Mouse (Mus musculus): ENCODE data around the gene Aldh4a1.

The Aldh4a1 gene

GRCm38 (mm10) chr4:139589351-139590027 is 33.2 kb upstream of the Aldh4a1 start:
- no peak for DNase-seq (ENCODE audit: low spot score in 2 of 2)

DNA sequence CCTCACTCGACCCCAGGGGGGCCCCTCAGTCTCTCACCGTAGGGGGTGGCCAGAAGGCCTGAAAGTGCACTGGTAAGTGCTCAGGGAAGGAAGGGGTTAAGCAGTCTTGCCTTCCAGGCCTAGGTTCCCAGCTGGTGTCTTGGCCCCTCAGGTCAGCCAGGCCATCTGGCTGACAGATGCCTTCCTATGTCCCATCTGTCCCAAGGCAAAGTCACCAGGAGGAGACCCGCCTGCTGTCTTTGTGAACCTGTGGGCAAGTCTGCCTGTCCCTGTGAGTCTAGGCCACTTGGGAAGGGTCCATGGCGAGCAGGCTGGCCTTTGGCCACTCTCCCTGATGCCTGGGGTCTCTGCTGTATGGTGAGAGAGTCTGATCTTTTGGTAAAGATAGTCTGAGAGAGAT is 32.2 kb upstream of the Aldh4a1 start:
- no peak for DNase-seq (ENCODE audit: low spot score in 2 of 2)

DNA sequence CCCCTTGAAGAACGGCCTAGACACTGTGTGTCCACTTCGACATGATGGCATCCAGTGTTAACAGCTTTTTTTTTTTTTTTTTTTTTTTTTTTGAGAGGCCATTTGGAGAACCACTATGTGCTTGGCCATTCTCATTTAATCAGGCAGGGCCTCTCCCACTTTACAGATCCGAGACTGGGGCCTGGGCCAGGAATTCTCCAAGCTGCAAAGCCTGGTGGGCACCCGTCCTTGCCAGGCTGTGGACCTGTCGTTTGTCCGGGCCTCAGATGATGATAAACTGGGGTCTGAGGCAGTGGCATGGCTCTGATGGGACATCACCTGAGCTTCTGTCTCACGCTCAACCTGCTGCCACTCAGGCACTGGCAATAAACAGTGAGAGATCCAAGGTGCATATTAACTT is 29.8 kb upstream of the Aldh4a1 start:
- DNase-seq (ENCODE audit: low spot score in 2 of 2), result no peak

DNA sequence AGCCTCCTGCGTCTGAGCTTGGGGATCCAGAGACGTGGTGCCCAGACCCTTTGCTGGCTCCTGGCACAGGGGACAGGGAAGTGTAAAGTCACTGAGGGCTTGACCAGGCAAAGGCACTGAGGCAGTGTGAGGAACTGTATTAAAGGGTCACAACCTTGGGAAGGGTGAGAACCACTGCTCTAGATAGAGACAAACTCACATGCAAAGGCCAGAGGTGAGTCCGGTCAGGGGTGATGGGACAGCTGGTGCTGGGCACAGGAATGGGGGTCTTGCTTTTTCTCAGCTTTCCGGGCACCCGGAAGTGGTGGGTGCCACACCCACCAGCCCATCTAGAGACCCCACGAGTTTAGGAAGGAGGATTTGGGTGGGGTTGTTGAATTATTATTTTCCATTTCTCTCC is 29.3 kb upstream of the Aldh4a1 start:
- DNase-seq (ENCODE audit: low spot score in 2 of 2), result no peak

DNA sequence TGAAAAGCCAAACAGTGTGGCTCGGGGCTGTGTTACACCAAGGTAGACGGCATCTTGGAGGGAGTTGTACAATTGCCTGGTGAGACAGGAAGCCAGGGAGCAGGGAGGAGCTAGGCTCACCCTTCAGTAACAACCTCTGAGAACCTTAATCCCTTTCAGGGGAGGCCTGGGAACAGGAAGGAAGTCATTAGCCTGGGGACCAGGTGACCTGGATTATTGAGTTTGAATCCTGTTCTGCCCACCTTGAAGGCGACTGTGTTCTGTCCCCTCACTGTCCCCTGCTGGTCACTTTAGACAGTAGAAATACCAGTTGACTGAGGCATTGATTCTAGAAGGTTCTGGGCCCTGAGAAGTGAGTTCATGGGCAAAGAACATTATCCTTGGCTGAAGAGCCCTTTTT is 28.6 kb upstream of the Aldh4a1 start:
- no peak for DNase-seq (ENCODE audit: low spot score in 2 of 2)

DNA sequence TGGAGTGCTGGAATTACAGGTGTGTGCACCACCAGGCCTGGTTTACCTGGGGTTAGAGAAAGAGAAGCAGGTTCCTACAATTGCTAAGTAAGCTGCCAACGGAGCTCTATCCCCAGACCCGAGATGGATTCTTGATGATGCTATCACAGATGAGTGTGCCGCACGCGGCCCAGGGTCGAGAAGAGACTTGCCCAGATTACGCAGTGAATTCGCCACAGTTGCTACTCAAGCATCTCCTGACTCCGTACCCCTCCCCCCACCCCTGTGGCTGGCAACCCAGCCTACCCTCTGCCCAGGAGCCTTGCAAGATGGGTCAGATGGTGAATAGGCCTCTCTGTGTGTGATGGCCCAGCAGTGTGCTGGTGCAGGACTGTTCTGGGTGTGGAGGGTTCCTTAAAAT is 26.0 kb upstream of the Aldh4a1 start:
- no peak for DNase-seq (ENCODE audit: low spot score in 2 of 2)

DNA sequence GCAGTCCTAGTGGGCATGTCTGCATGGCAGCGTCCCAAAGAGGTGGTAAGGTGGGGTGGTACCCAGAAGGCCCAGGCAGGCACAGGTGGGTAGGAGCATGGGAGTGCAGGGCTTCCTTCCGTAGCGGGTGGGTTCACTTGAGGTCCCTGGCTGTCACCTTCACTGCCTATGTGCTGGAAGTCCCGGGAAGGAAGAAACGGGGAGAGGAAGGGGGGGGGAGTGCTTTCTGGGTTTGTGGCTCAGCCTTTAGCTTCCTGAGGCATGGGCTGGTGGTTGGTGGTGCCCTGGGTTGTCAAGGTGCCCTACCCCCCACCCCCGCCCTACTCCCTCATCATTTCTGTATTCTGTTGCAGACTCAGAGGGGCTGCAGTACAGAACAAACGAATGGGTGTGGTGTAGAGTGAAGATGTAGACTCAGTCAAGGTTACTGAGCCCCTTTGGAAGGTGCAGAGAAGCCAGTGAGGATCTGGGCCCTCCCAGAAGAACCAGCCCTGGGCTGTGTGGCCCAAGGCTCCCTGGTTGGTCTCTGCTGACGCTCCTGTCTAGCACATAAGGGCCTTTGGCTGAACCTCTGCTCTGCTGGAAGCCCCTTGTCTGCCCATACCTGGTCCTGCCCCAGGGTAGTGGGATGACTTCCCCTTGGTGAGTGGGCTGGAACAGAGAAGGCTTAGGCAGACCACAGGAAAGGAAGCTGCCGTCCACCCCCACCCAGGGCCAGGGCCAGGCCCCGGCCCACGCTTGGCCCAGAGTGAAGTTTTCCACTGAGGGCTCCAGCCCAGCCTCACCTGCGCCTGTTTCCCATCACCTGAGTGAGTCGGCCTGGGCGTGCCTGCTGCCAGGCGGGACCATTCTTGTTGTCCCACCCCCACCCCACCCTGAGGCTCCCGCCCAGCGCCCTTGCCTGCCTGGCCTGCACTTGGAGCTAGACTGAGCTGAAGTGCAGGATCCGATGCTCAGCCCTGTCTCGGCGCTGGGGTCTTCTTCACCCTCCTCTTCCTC is 25.1 kb upstream of the Aldh4a1 start:
- no peak for DNase-seq (ENCODE audit: low spot score in 2 of 2)

DNA sequence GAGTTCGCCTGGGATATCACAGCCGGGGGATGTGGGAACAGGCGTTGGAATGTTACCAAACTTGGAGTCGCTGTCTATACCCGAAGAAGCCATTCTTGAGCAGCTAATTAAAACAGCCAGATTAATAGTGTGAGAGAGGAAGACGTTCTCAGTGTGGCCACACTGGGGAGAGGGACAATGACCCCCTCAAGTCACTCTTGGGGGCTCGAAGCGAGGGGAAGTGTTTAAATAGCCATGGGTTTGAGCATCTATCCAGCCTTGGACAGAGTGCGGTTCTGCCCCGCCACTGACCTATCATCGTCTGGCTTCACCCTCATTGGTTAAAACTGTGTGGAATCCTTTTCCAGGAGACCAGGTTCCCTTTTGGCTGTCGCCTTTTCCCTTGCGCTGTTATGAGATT is 24.3 kb upstream of the Aldh4a1 start:
- DNase-seq (ENCODE audit: low spot score in 2 of 2), result no peak

DNA sequence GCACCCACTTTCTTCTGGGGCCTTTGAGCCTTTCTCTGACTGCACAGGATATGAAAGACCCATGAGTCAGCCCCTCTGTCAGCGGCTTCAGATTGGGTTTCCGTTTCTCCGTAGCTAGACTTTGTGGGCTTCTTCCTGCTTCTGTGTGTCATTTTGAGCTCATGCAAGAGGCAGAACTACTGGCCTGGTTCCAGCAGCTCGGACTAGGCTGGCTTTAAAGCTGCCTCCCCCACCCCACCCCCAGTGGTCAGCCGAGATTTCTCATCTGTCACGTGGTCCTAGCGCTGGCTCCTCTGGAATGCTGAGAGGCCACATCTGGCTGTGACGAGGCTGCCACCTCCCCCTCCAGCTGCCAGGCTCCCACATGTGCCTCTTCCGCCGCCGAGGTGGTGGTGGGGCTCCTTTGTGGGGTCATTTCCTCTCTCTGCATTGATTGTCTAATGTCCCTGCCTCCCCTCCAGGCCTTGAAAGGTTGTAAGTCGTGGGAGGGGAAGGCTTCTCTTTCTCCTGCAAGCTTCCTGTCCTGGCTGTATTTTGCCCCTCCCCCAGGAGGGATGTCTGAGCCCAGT is 23.6 kb upstream of the Aldh4a1 start:
- DNase-seq (ENCODE audit: low spot score in 2 of 2), result peak; percentile 59 to 71

DNA sequence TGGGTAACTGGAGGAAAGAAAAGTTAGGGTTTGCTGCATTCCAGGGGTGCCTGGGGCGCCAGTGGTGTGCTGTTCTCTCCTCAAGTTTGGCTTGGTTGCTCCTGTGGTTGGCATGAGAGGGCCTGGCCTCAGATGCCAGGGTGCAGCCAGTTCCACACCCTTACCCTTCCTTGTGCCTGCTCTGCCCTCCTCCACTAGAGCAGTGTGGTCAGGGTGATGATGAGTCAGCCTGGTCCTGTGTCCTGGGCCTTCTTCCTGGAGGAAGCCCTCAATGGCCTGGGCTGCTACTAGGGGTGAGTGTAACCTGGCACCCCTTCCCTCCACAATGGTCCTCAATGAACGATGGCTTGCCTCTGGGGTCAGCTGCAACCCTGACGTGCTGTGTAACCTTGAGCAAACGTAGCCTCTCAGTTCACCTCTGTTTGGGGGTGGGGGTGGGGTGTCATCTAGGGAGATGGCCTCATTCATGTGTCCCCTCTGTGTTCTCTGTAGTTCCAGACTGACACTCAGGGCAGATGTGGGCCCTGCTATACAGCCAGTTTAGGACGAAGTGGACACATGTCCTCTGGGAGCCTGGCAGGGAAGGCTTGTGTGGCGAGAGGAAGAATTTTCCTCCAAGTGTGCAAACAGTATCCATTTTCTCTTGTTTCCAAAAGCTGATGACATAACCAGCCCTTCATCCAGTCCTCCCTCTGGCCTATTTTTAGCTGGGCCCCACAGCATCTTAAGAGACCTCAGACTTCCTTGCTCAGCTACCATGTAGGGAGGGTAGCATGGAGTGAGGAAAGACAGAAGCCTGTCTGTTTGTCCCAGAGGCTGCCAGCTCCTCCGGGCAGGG is 20.9 kb upstream of the Aldh4a1 start:
- DNase-seq (ENCODE audit: low spot score in 2 of 2), result no peak

- no peak for DNase-seq (ENCODE audit: low spot score in 2 of 2)
Observed at GRCm38 (mm10) chr4:139602357-139603244, 20.1 kb upstream of the Aldh4a1 start, which contains the start of gene Gm21969. Gm21969 (plus strand) TSS chr4:139603186.

DNA sequence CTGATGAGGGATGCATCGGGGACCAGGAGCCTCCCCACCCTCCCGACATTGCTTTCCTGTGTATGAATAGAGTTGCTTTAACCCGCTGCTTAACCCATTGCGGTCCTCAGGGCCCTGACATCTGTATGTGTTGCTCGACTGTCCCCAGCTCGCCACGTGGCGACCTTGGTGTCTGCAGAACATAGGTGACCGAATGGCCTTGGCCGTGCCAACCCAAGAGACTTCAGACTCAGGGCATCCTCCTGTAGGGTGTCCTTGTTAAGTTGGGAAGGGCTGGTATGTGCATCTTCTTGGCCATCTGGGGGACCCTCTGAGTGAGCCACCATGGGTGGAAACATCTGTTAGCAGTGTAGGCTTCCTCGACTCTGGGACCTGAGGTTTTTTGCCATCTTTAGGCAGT is 17.4 kb upstream of the Aldh4a1 start:
- no peak for DNase-seq (ENCODE audit: low spot score in 2 of 2)

- DNase-seq (ENCODE audit: low spot score in 2 of 2), result no peak
Observed at GRCm38 (mm10) chr4:139606732-139607131, 15.9 kb upstream of the Aldh4a1 start.

GRCm38 (mm10) chr4:139608975-139609374 is 13.7 kb upstream of the Aldh4a1 start:
- DNase-seq (ENCODE audit: low spot score in 2 of 2), result no peak

DNA sequence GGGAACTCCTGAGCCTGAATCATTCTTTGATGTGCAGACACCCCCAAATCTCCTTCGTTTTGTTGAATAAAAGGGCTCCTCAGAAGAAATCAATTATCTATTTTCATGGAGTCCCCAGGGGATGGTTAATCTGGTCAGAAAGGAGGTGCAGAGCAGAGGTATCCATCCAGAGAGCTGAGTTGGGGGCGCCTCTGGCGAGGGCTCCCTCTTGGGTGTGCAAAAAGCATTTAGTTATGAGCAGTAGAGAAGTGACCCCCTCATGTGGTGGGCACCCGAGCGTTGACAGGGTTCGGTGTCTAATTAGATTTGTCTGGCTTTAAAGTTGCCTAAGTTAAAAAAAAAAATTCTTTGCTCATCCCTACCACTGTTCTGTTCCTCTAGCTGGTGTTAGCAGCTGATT is 11.7 kb upstream of the Aldh4a1 start:
- no peak for DNase-seq (ENCODE audit: low spot score in 2 of 2)

DNA sequence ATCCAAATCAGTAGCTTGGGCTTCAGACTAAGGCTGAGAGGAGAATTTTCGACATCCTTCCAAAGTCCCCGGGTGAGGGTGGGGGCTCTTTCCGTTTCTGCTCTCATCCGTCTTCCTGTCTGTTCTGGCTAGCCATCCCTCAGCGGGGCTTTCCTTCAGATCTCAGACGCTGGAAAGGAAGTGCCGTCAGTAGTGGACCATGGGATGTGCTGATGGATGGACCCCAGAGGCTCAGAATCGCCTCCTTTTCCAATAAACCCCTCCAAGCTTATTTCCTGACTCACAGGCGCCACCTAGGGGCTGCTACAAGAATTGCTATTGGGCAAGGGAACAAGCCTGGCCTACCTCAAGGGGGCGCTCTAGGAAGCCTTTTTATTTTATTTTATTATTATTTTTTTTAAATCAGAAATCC is 11.1 kb upstream of the Aldh4a1 start:
- DNase-seq (ENCODE audit: low spot score in 2 of 2), result peak in 1 of 2 experiments; percentile 76

- no peak for DNase-seq (ENCODE audit: low spot score in 2 of 2)
Observed at GRCm38 (mm10) chr4:139614524-139615260, 8.0 kb upstream of the Aldh4a1 start.

- no peak for DNase-seq (ENCODE audit: low spot score in 2 of 2)
Observed at GRCm38 (mm10) chr4:139616276-139617000, 6.2 kb upstream of the Aldh4a1 start.

- DNase-seq (ENCODE audit: low spot score in 2 of 2), result no peak
Observed at GRCm38 (mm10) chr4:139617001-139617364, 5.7 kb upstream of the Aldh4a1 start.

Data from frontal cortex, postnatal 10 days (tissue).